Mouse (Mus musculus) testis, adult 2 months (tissue): ENCODE results near the gene Rapgef2.

Source experiments
- CTCF ChIP-seq: fragments of 200-500 bp; IDR thresholded peaks from 2 replicates; pipeline ENCODE4 v1.5.1; 2012; ENCODE audit warnings: low read depth, mild to moderate bottlenecking, inconsistent platforms, low read length, moderate library complexity; ENCODE audit not compliant: control insufficient read depth, insufficient read depth, insufficient replicate concordance
- POLR2A ChIP-seq: fragments of 200-500 bp; IDR thresholded peaks from 2 replicates; pipeline ENCODE4 v1.6.1; 2012; ENCODE audit warnings: low read depth, mild to moderate bottlenecking, inconsistent platforms, low read length, moderate library complexity; ENCODE audit not compliant: control insufficient read depth

DNA sequence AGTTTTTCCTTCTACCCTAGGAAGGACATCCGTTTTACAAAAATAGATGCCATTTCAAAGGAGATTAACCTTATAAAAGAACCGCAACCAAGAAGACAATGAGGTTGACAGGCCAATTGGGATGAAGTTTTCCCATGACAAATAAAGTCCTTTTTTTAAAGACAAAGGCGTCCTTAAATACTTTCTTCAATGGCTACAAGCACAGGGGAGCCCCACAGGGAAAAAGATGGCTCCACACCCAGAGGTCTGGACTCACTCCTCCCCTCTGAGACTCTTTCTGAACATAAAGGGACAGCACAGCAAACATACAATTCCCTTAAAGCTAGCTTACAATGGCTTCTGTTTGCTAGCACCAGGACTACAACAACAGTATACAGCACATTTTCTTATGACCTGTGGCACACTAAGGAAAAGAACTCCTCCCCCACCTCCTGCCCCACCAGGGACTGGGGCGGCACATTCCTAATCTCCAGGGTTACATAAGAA is 67.7 kb downstream of the Rapgef2 start:
- TF ChIP-seq CTCF, result no peak
- no peak for TF ChIP-seq POLR2A
